Mouse (Mus musculus): ENCODE measurements around the gene Epb42. TPM values are rescaled to one million over a fixed set of nuclear protein-coding genes. Genes with fewer than 3 reads are reported as not detected.
"Not testable (repeated sequence)": the region's sequence is repeated elsewhere in the genome, so short reads cannot be mapped to it uniquely, and the experiment has no call there.

Gene Epb42
- polyA plus RNA-seq, 1 experiment from 2014 or later, result 2.6 TPM

DNA sequence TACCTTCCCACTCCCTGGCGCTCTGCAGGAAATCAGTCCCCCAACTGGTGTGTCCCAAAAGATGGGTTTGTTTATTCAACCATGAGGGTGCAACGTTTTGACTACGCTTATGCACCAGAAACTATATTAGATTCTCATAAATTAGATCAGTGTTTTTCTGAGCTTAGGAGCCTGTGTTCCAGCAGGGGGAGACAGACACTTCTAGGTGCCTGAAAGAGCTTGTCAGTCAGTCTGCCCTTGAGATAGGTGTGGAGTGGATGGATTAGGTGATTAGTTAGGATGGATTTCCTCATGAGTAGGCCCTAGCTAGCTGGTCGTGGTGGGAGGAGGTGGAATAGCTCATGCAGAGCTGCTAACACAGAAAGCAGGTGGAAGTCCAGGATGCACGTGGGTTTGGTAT is 4.2 kb upstream of the Epb42 start:
- Histone ChIP-seq H3K27ac (no peak overlapping the region), H3K9ac (no peak overlapping the region)
- no peak for ATAC-seq

DNA sequence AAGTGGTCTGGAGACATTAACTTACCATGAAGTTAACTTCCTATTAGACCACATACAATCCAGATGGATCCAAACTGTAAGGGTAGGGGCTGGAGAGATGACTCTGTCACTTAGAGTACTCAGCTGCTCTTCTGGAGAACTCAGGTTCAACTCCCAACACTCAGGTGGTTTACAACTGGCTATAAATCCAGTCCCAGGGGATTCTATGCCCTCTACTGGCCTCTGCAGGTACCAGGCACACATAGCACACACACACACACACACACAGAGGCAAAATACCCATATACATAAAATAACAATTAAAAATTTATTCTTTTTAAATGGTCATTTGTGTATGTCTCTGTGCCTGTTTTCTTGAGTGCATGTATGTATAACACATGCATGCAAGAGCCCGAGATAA is 2.5 kb upstream of the Epb42 start:
- no peaks in the 10 kb centered on the region for H3K27me3 ChIP-seq (replicated peaks)
- no peak overlapping the region for H3K27ac ChIP-seq
- no peak overlapping the region for H3K4me3 ChIP-seq (replicated peaks)
- ATAC-seq, result no peak
- no peak overlapping the region for H3K9ac ChIP-seq
- H3K4me1 ChIP-seq (replicated peaks), result 0 out of 2 replicates have a peak, but pooled peaks cover 2% of the 10 kb centered on the region
- H3K9me3 ChIP-seq, result no peaks in the 10 kb centered on the region
- no peaks in the 10 kb centered on the region for H3K36me3 ChIP-seq
- no peak overlapping the region for H3K4me2 ChIP-seq (replicated peaks)
- 94% methylated on average over 1 of the region's 1 CpGs for WGBS

More for the DNA sequence above, 4.2 kb upstream of the Epb42 start:
- Histone ChIP-seq H3K27me3 (replicated peaks) (no peaks in the 10 kb centered on the region), H3K4me1 (replicated peaks) (0 out of 2 replicates have a peak, but pooled peaks cover 2% of the 10 kb centered on the region), H3K4me2 (replicated peaks) (no peak overlapping the region), H3K4me3 (replicated peaks) (no peak overlapping the region), H3K9me3 (no peaks in the 10 kb centered on the region), H3K36me3 (no peaks in the 10 kb centered on the region)
- 41% methylated on average over 5 of the region's 5 CpGs for WGBS

DNA sequence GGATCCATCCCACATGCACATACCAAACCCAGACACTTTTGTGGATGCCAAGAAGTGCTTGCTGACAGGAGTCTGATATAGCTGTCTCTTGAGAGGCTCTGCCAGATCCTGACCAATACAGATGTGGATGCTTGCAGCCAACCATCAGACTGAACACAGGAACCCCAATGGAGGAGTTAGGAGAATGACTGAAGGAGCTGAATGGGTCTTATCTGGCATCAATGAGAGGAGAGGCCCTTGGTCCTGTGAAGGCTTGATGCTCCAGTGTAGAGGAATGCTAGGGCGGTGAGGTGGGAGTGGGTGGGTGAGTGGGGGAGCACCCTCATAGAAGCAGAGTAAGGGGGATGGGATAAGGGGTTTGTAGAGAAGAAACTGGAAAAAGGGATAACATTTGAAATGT is 2.0 kb upstream of the Epb42 start:
- H3K27ac ChIP-seq; H3K9me3 ChIP-seq; H3K4me3 ChIP-seq (replicated peaks); H3K4me1 ChIP-seq (replicated peaks); H3K9ac ChIP-seq; H3K4me2 ChIP-seq (replicated peaks); H3K36me3 ChIP-seq; H3K27me3 ChIP-seq (replicated peaks); ATAC-seq: not testable (repeated sequence)
- WGBS, result 100% methylated on average over 1 of the region's 1 CpGs

- WGBS, result 52% methylated on average over 5 of the region's 5 CpGs
Measured at GRCm38 (mm10) chr2:121022918-121023317, 14.0 kb downstream of the Epb42 start.

DNA sequence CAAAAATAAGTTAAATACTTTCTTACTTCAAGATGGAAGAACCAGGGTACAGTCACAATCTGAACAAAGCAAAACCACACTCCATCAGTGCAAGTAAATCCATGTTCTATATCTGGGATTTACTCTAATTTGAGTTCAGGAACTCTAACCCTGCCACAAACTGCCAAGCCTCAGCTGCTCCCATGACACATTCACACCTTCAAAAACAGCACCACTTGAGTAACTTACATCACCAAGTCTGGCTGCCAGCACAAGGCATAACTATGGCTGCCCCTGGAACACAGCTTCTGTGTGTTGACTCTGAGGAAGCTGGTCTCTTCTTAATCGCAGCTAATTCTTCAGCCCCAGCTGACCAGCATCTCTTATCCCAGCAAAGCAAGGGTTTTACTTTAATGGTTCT is 19.7 kb downstream of the Epb42 start:
- Histone ChIP-seq H3K4me2 (replicated peaks) (no peak overlapping the region), H3K4me3 (replicated peaks) (no peak overlapping the region), H3K27me3 (replicated peaks) (no peaks in the 10 kb centered on the region), H3K36me3 (peaks cover 13% of the 10 kb centered on the region), H3K9me3 (no peaks in the 10 kb centered on the region), H3K4me1 (replicated peaks) (no peaks in the 10 kb centered on the region), H3K27ac (no peak overlapping the region), H3K9ac (no peak overlapping the region)
- no peak for ATAC-seq
- 94% methylated on average over 1 of the region's 1 CpGs for WGBS

More at GRCm38 (mm10) chr2:121022918-121023317, 14.0 kb downstream of the Epb42 start:
- no peaks in the 10 kb centered on the region for H3K27me3 ChIP-seq (replicated peaks)
- ATAC-seq, result peak; percentile 76
- peaks cover under 1% of the 10 kb centered on the region for H3K36me3 ChIP-seq
- H3K9me3 ChIP-seq, result no peaks in the 10 kb centered on the region
- no peak overlapping the region for H3K4me3 ChIP-seq (replicated peaks)
- no peak overlapping the region for H3K27ac ChIP-seq
- H3K4me2 ChIP-seq (replicated peaks), result no peak overlapping the region
- H3K4me1 ChIP-seq (replicated peaks), result no peaks in the 10 kb centered on the region
- H3K9ac ChIP-seq, result no peak overlapping the region

DNA sequence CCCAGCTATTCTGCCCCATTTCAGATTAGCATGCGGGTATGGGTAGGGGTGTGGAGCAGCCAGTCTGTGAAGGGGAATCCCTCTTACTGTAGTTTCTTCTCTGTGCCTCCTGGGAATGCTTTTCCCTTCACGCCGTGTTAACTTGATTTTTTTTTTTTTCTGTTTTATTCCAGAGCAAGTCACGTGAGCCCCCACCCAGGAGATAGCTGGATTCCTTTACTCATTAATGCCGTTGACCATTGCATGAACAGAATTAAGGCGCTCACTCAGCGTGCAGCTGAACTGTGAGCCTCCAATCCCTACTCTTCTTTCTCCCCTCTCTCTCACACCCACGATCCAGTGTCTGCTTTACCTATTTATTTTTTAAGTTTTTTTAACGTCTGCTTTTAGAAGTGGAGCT is 20.6 kb downstream of the Epb42 start:
- Histone ChIP-seq H3K4me1 (replicated peaks) (no peaks in the 10 kb centered on the region), H3K27ac (no peak overlapping the region), H3K4me3 (replicated peaks) (no peak overlapping the region), H3K27me3 (replicated peaks) (no peaks in the 10 kb centered on the region), H3K9me3 (no peaks in the 10 kb centered on the region), H3K36me3 (peaks cover 13% of the 10 kb centered on the region), H3K9ac (no peak overlapping the region), H3K4me2 (replicated peaks) (no peak overlapping the region)
- no peak for ATAC-seq
- 87% methylated on average over 9 of the region's 9 CpGs for WGBS

GRCm38 (mm10) chr2:121015507-121015906 is 21.4 kb downstream of the Epb42 start:
- Histone ChIP-seq H3K4me1 (replicated peaks) (no peaks in the 10 kb centered on the region), H3K4me2 (replicated peaks) (no peak overlapping the region), H3K9me3 (no peaks in the 10 kb centered on the region), H3K4me3 (replicated peaks) (no peak overlapping the region), H3K27ac (no peak overlapping the region), H3K9ac (no peak overlapping the region), H3K27me3 (replicated peaks) (no peaks in the 10 kb centered on the region), H3K36me3 (peaks cover 13% of the 10 kb centered on the region)
- 85% methylated on average over 2 of the region's 2 CpGs for WGBS
- ATAC-seq, result no peak

- H3K9ac ChIP-seq, result no peak overlapping the region
- no peak overlapping the region for H3K4me2 ChIP-seq (replicated peaks)
- no peak overlapping the region for H3K4me3 ChIP-seq (replicated peaks)
- H3K4me1 ChIP-seq (replicated peaks), result peaks cover 7% of the 10 kb centered on the region; the same call in 1 of the 2 replicates
- no peak overlapping the region for H3K27ac ChIP-seq
- no peaks in the 10 kb centered on the region for H3K27me3 ChIP-seq (replicated peaks)
- no peaks in the 10 kb centered on the region for H3K9me3 ChIP-seq
- H3K36me3 ChIP-seq, result peaks cover 10% of the 10 kb centered on the region
- 93% methylated on average over 9 of the region's 9 CpGs for WGBS
- no peak for ATAC-seq
Measured at GRCm38 (mm10) chr2:121012676-121013075, 24.2 kb downstream of the Epb42 start.

DNA sequence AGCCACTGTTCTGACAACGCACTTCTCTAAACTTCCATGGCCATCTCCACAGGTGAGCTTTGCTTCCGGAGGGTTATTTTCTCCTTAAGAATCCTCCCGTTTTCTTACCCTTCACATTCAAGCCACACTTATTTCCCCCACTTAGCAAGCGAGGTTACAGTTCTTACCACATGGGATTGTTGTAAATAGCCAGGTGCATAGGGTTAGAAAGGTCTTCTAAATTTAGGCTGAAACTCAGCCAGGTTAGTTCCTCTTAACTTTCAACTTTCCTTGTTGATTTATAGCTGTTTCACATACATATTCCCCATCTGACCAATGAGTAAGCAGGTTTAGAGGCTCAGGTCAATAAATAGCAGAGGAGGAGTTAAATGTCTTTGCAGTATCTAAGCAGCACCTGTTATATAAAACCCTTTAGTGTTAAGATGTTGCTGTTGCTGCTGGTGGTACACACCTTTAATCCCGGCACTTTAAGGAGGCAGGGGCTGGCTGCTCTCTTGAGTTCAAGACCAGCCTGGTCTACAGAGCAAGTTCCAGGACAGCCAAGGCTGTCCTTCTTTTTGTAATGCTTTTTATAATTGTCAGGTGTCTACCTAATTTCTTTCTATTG is 27.7 kb downstream of the Epb42 start:
- WGBS, result 18% methylated on average over 5 of the region's 5 CpGs
- peak overlapping the region; percentile 85 for H3K4me3 ChIP-seq (replicated peaks)
- no peaks in the 10 kb centered on the region for H3K9me3 ChIP-seq
- H3K27me3 ChIP-seq (replicated peaks), result no peaks in the 10 kb centered on the region
- ATAC-seq, result no peak
- H3K9ac ChIP-seq, result peak overlapping the region; percentile 62
- H3K4me1 ChIP-seq (replicated peaks), result peaks cover 7% of the 10 kb centered on the region; the same call in 1 of the 2 replicates
- H3K27ac ChIP-seq, result no peak overlapping the region
- peaks cover 4% of the 10 kb centered on the region; the same call in 1 of the 2 replicates for H3K36me3 ChIP-seq
- H3K4me2 ChIP-seq (replicated peaks), result peak overlapping the region; percentile 73

- Histone ChIP-seq H3K4me3 (replicated peaks) (peak overlapping the region; percentile 85), H3K27ac (0 out of 2 replicates have a peak overlapping the region, but pooled peaks have one; percentile 27), H3K9me3 (no peaks in the 10 kb centered on the region), H3K27me3 (replicated peaks) (no peaks in the 10 kb centered on the region), H3K36me3 (peaks cover 4% of the 10 kb centered on the region; the same call in 1 of the 2 replicates), H3K4me2 (replicated peaks) (peak overlapping the region; percentile 73), H3K4me1 (replicated peaks) (peaks cover 7% of the 10 kb centered on the region; the same call in 1 of the 2 replicates), H3K9ac (peak overlapping the region; percentile 62)
- ATAC-seq, result no peak; the same call in 1 of the 2 replicates
- 1% methylated on average over 12 of the region's 12 CpGs for WGBS
Measured at GRCm38 (mm10) chr2:121008664-121009007, 28.2 kb downstream of the Epb42 start.

- ATAC-seq, result peak; percentile 99
- Histone ChIP-seq H3K4me2 (replicated peaks) (peak within 1 kb of the TSS; percentile 73), H3K4me3 (replicated peaks) (peak within 1 kb of the TSS; percentile 85), H3K9me3 (no peaks in the 10 kb centered on the region), H3K27me3 (replicated peaks) (no peaks in the 10 kb centered on the region), H3K4me1 (replicated peaks) (peaks cover 7% of the 10 kb centered on the region; the same call in 1 of the 2 replicates), H3K9ac (peak within 1 kb of the TSS; percentile 62), H3K27ac (0 out of 2 replicates have a peak within 1 kb of the TSS, but pooled peaks have one; percentile 27), H3K36me3 (peaks cover 4% of the 10 kb centered on the region; the same call in 1 of the 2 replicates)
- 1% methylated on average over 34 of the region's 34 CpGs for WGBS
Measured at GRCm38 (mm10) chr2:121007925-121008663, 28.8 kb downstream of the Epb42 start, which contains the start of gene Ccndbp1. TSS of gene Ccndbp1 (plus strand) at chr2:121008403.

DNA sequence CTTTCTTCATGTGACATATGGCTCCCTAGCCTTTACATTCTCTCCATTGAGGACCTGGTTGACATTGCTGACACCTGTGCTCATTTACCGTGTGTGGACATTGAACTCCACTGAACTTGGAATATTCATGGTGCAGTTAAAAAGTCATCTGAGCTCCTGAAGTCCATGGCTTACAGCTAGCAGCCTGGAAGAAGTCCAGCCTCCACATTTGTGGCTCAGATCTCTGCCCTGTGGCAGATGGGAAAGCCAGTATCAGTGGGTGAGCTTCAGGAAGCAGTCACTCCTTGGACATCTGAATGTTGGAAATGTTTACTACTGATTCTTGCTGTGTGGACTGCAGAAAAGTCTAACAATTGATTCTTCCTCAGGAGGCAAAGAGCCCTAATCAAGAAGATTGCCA is 29.9 kb downstream of the Epb42 start:
- Histone ChIP-seq H3K4me2 (replicated peaks) (no peak overlapping the region), H3K27ac (no peak overlapping the region), H3K9ac (no peak overlapping the region), H3K4me3 (replicated peaks) (no peak overlapping the region), H3K36me3 (no peaks in the 10 kb centered on the region), H3K27me3 (replicated peaks) (no peaks in the 10 kb centered on the region), H3K9me3 (no peaks in the 10 kb centered on the region), H3K4me1 (replicated peaks) (peaks cover 7% of the 10 kb centered on the region; the same call in 1 of the 2 replicates)
- no peak for ATAC-seq
- 81% methylated on average over 1 of the region's 1 CpGs for WGBS
